Mouse (Mus musculus): Measurements from ENCODE around the gene Igsf3.
A peak's percentile ranks its signal among the peaks of the same experiment; 100 is the strongest.

Igsf3 gene

DNA sequence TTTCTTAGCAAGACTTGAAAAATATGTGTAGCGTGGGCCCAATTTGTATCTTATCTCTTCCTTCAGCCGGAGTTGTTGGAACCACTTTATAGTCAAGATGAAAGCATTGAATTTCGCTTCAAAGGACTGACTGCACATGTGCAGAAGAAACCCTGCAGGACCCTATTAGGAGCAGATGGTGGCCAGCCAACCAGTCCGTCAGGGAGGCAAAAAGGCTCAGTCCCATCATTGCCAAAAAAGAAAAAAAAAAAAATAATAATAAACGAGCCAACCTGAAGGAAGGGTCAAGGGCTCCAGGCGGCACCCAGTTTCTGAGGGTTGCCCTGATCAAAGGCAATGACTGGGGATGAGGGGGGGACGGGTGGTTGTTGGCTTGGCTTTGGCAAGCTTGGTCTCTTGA, 83.7 kb downstream of the Igsf3 start:
- DNase-seq, result no peak

- DNase-seq, result no peak
These were observed 84.2 kb downstream of the Igsf3 start for GRCm38 (mm10) chr3:101461046-101461445.

GRCm38 (mm10) chr3:101461816-101462215, 84.9 kb downstream of the Igsf3 start:
- DNase-seq, result no peak

DNA sequence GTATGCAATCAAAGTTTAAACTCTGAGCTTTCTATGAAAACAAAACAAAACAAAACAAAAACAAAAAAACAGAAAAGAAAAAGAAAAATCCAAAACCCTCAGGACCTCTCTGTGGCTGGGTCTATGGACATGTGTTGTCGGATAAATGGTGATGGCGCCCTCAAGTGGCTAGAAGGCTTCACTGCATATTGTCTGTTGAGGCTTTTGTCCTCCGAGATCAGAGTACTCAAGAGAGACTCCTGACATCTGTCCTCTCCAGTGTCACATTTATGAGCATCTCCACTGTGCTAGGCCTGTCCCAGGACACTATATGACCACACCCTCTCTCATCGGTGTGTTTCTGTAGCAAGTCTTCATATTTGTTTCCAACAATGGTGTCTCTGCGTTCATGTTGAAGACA, 85.4 kb downstream of the Igsf3 start:
- peak; percentile 86 for DNase-seq

DNA sequence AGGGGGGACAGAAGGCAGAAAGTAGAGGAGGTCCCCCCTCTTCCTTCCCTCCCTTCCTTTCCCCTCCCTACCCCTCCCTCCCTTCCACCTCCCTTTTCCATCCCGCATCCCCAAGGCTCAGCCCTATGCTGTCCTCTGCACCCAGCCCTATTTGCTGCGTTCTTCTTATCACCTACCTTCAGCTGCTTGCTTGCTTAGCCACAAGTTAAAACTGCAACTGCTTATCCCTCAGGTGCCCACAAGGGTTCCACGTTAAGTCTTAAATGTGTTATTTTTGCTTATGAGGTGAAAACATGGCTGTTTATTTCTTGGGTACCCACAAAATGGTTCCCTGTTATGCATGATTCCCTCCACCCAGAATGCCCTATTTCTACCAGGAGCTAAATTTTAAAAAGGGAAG, 86.6 kb downstream of the Igsf3 start:
- no peak for DNase-seq

GRCm38 (mm10) chr3:101469675-101470074, 92.8 kb downstream of the Igsf3 start:
- DNase-seq, result no peak

DNA sequence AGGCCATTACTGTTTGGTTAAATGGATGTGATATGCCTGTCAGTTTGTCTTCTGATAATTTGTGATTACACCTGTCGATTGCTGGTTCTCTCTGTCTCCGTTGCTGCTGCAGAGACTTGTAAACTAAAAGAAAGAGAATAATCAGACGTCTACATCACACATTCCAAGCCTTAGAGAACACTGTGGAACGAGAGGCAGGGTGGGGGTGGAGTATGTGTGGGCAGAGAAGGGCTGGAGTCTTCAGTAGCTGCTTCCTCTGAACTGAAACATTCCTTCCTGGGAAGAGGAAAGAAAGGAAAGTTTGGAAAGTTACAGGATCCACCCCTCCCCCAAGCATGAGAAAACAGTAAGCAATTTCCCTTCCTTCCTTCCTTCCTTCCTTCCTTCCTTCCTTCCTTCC, 95.0 kb downstream of the Igsf3 start:
- DNase-seq, result no peak

DNA sequence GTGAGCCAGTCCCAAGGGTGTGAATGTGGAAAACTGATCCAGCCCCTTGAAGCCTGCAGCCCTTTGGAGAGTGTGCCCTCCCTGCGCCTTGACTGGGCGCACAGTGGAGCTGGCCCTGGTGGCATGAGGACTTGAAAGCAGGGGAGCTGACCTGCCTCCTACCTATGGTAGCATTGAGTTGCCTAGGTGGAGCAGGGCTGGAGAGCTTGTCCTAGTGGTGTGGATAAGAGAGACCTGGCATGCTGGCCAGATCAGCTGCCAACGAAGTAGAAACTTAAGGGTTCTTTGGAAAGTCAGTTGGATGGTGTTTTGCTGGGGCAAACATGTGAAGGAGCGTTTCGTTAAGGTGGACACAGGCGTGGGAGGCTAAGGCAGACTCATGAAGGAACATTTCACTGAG, 105.1 kb downstream of the Igsf3 start:
- peak; percentile 44 for DNase-seq

DNA sequence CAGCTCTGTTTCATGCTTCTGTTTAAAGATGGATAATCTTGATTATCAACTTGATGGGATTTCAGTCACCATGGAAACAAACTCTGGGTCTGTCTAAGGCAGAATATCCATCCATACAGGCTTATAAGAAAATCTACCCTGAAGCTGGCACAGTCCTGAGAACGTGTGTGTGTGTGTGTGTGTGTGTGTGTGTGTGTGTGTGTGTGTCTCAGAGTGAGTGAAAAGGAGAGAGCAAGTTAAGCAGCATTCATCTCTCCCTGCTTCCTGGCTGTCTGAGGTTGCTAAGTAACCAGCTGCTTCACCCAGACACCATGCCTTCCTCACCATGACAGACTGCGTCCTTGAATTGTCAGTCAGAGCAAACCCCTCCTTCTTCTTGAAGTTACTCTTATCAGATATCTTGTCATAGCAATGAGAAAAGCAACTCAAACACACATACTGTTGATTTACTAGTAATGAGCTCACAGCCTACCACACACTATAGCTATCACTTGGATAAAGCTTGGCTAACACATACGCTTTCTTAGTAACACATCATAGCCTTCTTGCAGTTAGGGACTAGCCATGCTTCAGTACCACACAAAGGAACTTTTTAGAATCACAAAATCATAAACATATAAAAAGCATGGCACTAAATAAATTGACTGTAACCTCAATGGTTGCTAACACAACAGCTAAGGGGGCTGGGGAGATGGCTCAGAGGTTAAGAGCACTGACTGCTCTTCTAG, 106.5 kb downstream of the Igsf3 start:
- no peak for DNase-seq

GRCm38 (mm10) chr3:101486054-101486765, 109.3 kb downstream of the Igsf3 start:
- DNase-seq, result peak; percentile 25

- DNase-seq, result no peak
These were observed 110.6 kb downstream of the Igsf3 start for GRCm38 (mm10) chr3:101487436-101487835.

GRCm38 (mm10) chr3:101488204-101488603, 111.3 kb downstream of the Igsf3 start:
- DNase-seq, result no peak

DNA sequence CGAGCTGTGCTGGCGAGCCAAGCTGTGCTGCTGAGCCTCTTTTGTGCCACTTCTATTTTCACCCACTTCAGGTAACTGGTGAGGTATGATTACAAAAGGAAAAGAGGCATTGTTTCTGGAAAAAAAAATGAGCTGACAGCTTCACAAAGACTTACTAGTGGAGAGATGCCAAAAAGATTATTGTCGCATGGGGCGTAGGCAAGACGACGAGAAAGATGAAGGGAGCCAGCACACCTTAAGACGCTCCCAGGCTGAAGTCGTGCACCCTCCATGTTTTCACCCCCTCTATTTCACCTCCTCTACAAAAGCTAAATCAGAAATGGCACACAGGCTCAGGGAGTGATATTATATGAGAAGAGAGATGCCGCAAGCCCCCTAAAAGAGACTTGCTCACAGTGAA, 113.6 kb downstream of the Igsf3 start:
- DNase-seq, result no peak

- DNase-seq, result no peak
These were observed 116.0 kb downstream of the Igsf3 start for GRCm38 (mm10) chr3:101492908-101493307.

GRCm38 (mm10) chr3:101493937-101494459, 117.1 kb downstream of the Igsf3 start:
- DNase-seq, result peak; percentile 96

DNA sequence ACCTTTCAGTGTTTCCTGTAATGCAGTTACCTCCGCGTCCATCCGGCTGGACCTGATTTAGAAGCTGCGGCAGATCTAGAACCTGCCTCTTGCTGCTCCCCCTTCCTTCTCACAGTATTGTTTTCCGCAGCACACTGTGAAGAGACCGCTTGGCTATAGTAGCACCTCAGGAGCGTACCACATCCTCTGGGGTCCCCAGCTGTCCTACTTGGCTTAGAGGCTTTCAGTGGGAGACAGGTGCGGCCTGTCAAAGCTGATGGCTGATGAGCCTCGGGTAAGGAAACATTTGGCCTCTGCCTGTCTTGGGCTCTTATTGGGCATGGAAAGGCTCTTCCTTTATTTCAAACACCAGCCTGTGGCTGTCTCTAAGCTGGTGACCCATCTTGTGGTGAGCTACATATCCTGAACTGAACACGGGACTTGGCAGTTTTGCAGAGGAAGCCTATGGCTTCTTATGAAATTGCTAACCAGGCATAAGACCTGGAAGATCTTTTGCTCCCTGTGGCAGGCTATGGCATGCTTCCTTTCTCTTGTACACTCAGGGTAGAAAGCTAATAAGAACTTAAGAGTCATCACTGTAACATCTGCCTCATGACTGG, 120.6 kb downstream of the Igsf3 start:
- DNase-seq, result no peak

DNA sequence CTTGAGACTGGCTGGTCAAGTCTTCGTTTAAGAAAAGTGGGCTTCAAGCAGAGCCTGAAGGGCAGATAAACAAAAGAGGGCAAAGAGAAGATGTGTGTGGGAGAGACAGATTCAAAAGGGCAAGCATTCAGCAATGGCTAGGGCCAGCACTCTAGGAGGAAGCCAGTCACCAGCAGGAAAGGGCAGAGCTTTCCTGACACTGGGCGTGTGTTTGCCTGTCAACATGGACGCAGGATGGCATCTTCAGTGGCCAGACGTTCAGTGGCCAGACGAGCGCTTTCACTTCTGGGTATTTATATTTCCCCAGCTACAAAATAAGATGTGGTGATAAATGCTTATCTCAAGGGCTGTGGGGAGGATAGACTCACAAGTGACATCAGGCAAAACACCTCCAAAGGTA, 123.0 kb downstream of the Igsf3 start:
- peak; percentile 53 for DNase-seq

DNA sequence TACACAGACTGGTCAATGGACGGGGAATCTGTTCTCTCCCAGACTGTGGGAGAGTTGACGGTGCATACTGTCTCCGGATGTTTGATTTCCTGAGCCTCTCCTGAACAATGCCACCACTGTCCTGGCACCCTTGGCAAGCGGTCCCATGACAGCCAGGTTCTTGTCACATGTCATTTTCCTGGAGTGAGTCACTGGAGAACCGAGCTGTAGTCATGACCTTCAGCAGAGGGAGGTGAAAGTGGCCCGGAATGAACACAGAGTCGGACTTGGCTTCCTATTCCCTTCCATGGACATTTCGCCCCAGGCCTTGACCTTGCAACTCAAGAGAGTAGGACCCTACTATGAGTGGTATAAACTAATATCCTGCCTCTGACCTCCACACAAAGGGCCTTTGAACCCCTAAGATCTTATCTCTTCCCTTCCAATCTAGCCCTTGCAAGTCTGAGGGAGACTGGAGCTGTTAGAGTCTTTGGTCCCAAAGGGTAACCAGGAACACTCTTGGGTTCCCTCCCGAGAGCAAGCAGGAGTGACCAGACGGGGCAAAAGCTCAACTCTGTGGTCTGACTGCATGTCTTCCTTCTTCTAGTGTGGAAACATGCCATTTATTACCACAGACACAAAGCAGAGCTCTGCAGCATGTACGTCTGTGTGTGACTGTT, 123.6 kb downstream of the Igsf3 start:
- DNase-seq, result peak; percentile 83

GRCm38 (mm10) chr3:101501611-101502010, 124.7 kb downstream of the Igsf3 start:
- DNase-seq, result no peak

- no peak for DNase-seq
These were observed 125.3 kb downstream of the Igsf3 start for GRCm38 (mm10) chr3:101502086-101502760.

DNA sequence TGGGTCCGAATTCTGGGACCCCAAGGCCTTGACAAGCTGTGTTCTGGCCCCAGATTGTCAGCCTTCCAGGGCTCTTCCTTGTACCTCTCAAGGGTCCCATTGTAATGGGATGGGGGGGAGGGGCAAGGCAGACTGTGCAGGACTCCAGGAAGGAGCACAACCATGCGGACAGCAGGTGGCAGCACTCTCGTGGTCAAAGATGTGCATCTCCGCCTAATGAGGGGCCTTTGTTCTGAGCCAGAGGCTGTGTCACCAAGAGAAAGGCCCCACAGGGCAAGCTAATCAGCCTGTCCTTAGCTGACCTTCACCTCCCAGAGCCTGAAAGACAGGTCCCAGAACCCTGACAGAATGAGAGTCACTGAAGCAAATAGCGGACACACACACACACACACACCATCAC, 129.3 kb downstream of the Igsf3 start:
- DNase-seq, result peak; percentile 96

- peak; percentile 88 for DNase-seq
These were observed 130.3 kb downstream of the Igsf3 start for GRCm38 (mm10) chr3:101506970-101507702.

Measured in lung, postnatal 36 days (tissue).